Mouse (Mus musculus) thymus, adult 2 months (tissue): ENCODE measurements at regions not wholly inside any gene's neighbourhood (a gene's known extent, or its start where the extent isn't known, plus 50 kb on each side); places are given as distances from the start of the nearest gene placed in this dataset.

Source experiments
- DNase-seq: peaks from one replicate; pipeline ENCODE4 v3.0.0; 2021
- H3K27ac ChIP-seq: fragments of 200-500 bp; 2 replicates; pipeline ENCODE4 v1.5.1; 2012; ENCODE audit warnings: low read length, control low read depth; ENCODE audit not compliant: control insufficient read depth, insufficient read depth
- H3K27me3 ChIP-seq: fragments of 200-500 bp; 2 replicates; pipeline ENCODE4 v1.6.1; 2012; ENCODE audit warnings: mild to moderate bottlenecking, low read length, moderate library complexity, mixed read lengths; ENCODE audit not compliant: control insufficient read depth, insufficient read depth
- H3K36me3 ChIP-seq: fragments of 200-500 bp; 2 replicates; pipeline ENCODE4 v1.6.1; 2012; ENCODE audit warnings: mild to moderate bottlenecking, low read length, moderate library complexity; ENCODE audit not compliant: control insufficient read depth, insufficient read depth
- H3K4me1 ChIP-seq: fragments of 200-500 bp; replicated peaks from 2 replicates; pipeline ENCODE4 v1.6.1; 2012; ENCODE audit warnings: low read length; ENCODE audit not compliant: control insufficient read depth, insufficient read depth
- H3K4me3 ChIP-seq: fragments of 200-500 bp; 2 replicates; pipeline ENCODE4 v1.5.1; 2012; ENCODE audit warnings: mild to moderate bottlenecking, low read length, control low read depth, moderate library complexity; ENCODE audit not compliant: control insufficient read depth, insufficient read depth
- CTCF ChIP-seq: fragments of 200-500 bp; IDR thresholded peaks from 2 replicates; pipeline ENCODE4 v1.5.1; 2012; ENCODE audit warnings: mild to moderate bottlenecking, control low read depth, low read length, moderate library complexity, borderline replicate concordance; ENCODE audit not compliant: control insufficient read depth, poor library complexity, insufficient read depth; ENCODE audit errors: extremely low read depth
- POLR2A ChIP-seq: fragments of 200-500 bp; IDR thresholded peaks from 2 replicates; pipeline ENCODE4 v1.6.1; 2012; ENCODE audit warnings: mild to moderate bottlenecking, low read length, control low read depth, moderate library complexity; ENCODE audit not compliant: control insufficient read depth, poor library complexity, insufficient read depth; ENCODE audit errors: extremely low read depth
- WGBS: fragments of 180-500 bp; shearing (Covaris S2); methylation state at CpG from one replicate; pipeline ENCODE4 v1.1.7; 2018; 5-methylcytosine and 5-hydroxymethylcytosine counted together

DNA sequence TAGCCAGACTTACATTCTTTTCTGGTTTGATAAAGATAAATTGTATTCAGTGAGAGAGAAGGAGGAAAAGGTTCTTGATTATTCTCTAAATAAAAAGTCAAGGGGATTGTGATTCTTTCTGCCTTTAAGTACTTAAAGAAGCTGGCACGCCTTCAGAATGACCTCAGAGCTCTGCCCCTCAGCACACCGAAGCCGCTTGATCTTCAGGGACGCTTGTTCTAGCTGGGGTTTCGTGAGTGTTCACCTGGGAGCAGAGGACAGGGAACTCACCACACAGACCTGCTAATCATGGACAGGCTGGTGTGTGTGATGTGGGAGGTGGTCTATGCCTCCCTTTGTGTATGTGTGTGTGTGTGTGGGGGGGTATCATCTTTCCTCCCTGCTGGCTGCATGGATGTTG, 391.3 kb downstream of the Slc4a3 start:
- Histone ChIP-seq H3K27ac (no peak overlapping the region), H3K4me3 (no peak overlapping the region), H3K27me3 (no peaks in the 10 kb centered on the region), H3K4me1 (no peaks in the 10 kb centered on the region), H3K36me3 (no peaks in the 10 kb centered on the region)
- TF ChIP-seq CTCF, result no peak
- DNase-seq, result no peak
- 92% methylated on average over 5 of the region's 5 CpGs for WGBS

DNA sequence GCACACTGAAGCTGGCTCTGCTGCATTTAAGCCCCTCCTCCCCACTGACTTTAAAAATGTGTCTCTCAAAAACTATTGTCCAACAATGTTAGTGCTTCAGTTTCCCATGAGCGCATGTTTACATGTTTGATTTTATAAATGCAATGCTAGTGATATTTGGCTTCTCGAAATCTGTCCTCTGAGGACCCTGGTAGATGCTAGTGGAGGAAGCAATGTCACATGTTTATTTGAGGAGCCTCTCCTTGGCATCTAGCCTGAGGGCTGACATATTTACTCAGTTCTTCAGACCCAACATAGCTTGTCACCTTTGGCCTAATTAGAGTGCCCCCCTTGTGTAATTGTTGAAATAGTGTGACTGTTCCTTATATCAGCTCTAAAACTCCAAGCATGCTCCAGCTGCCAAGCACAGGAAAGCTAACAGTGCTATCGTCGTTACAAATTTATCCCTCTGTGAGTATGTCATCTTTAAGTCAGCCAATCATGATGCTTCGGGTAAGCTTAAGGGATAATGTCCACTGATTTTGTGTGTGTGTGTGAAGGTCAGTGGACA, 400.3 kb downstream of the Slc4a3 start:
- H3K27ac ChIP-seq, result no peak overlapping the region
- 93% methylated on average over 5 of the region's 5 CpGs for WGBS

DNA sequence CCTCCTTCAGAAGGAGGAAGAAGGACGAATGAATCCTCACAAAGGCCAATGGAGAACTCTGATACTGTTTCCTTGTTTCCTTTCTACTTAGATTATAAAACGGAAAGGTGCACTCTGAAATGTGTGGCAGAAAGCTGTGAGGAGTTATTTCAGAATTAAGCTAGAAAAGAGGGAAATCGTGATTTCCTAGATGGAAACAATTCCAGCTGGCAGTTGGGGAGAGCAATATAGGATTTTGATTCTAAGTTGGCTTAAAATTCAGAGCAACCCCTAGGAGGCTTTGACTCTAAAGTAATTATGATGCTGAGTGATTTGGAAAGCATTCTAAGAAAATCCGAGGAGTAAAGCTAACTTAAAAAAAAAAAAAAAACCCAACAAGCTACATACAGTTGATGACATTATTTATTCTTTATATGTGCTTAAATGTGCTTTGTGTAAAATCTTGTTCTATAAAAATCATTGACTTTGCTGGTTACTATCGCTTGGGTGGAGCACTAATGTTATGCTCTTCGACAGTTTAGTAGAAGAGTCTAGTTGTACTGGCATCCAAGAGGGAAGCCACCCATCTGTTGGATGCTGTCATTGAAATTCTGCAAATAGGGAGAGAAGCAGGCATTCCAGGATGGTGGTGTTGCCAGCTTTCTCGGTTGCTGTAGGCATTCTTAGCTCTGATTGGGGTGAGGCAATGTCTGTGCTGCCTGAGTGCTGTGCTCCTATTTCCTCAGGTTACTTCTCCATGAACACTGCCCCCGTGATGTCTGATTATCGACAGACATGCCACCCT, 432.3 kb downstream of the Slc4a3 start:
- TF ChIP-seq POLR2A (no peak), CTCF (no peak)
- Histone ChIP-seq H3K4me1 (no peaks in the 10 kb centered on the region), H3K4me3 (no peak overlapping the region), H3K27me3 (no peaks in the 10 kb centered on the region), H3K27ac (no peak overlapping the region), H3K36me3 (no peaks in the 10 kb centered on the region)
- WGBS, result 89% methylated on average over 9 of the region's 9 CpGs
- DNase-seq, result no peak

More for the DNA sequence above, 400.3 kb downstream of the Slc4a3 start:
- Histone ChIP-seq H3K36me3 (no peaks in the 10 kb centered on the region), H3K27me3 (no peaks in the 10 kb centered on the region), H3K4me3 (no peak overlapping the region), H3K4me1 (no peaks in the 10 kb centered on the region)
- TF ChIP-seq POLR2A, result no peak
- no peak for DNase-seq

DNA sequence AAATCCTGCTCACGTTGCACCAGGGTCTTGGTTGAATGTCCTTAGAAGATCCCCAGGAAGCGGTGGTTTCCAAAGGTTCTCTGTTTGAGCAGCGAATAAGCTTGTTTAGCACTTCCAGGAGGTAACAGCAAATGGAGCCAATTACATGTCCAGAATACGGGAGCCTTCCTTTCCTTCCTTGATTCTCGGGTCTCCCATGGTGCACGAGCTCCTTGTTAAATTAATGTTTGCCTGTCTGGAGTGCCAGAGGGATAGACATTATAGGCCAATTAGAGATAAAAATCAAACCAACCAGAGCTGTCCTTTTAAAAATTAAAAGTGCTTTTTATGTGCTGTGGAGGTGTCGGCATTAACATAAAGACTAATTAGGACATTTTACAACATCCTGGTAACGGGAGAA, 437.0 kb downstream of the Slc4a3 start:
- Histone ChIP-seq H3K4me3 (no peak overlapping the region), H3K27me3 (no peaks in the 10 kb centered on the region), H3K4me1 (no peaks in the 10 kb centered on the region), H3K36me3 (no peaks in the 10 kb centered on the region), H3K27ac (no peak overlapping the region)
- no peak for DNase-seq
- WGBS, result 83% methylated on average over 8 of the region's 8 CpGs
- TF ChIP-seq POLR2A (no peak), CTCF (no peak)

DNA sequence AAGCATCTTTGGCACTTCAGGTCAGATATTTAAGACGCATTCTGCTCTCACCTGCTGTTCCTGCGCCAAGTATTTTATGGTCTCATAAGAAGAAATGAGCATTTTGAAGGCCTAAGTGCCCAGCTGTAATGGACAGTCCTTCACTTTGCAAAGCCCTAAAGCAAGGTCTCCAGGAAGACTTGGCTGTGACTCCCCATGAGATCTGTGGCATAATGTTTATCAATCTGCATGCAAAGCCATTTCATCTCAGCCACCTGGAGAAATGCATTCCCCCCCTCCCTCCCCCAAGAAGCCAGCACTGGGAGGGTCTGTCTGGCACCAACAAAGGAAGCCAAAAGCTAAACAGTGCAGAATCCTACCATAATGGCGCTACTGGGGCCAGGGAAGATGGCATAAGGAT, 437.4 kb downstream of the Slc4a3 start:
- DNase-seq, result no peak
- no peaks in the 10 kb centered on the region for H3K36me3 ChIP-seq
- H3K4me1 ChIP-seq, result no peaks in the 10 kb centered on the region
- 96% methylated on average over 3 of the region's 3 CpGs for WGBS
- H3K27me3 ChIP-seq, result no peaks in the 10 kb centered on the region
- H3K27ac ChIP-seq, result no peak overlapping the region
- H3K4me3 ChIP-seq, result no peak overlapping the region
- TF ChIP-seq CTCF, result no peak
- TF ChIP-seq POLR2A, result no peak

DNA sequence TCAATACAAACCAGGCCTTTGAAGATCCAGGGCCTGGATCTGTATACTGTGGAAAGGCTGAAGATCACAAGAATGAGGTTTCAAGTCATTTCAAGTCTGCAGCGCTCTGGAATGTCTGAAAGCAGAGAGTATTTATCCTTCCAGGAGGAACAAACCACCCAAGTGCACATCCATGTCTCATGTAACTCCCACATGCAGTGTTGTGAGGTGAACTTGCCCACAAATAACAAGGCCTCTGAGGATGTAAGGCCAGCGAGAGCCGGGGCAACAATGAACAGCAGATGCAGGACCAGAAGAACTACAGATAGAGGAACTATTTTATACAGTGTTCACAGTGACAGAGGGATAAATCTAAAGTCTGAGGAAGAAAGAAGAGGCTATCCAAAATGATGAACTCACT, 442.4 kb downstream of the Slc4a3 start:
- 87% methylated on average over 3 of the region's 3 CpGs for WGBS
- no peaks in the 10 kb centered on the region for H3K36me3 ChIP-seq
- H3K27ac ChIP-seq, result no peak overlapping the region
- no peaks in the 10 kb centered on the region for H3K27me3 ChIP-seq
- DNase-seq, result no peak
- no peak overlapping the region for H3K4me3 ChIP-seq
- no peaks in the 10 kb centered on the region for H3K4me1 ChIP-seq
- TF ChIP-seq CTCF (no peak), POLR2A (no peak)

- WGBS, result 83% methylated on average over 3 of the region's 3 CpGs
- Histone ChIP-seq H3K27me3 (no peaks in the 10 kb centered on the region), H3K36me3 (no peaks in the 10 kb centered on the region), H3K27ac (no peak overlapping the region), H3K4me3 (no peak overlapping the region), H3K4me1 (no peaks in the 10 kb centered on the region)
- DNase-seq, result no peak
- TF ChIP-seq POLR2A (no peak), CTCF (no peak)
Measured at GRCm38 (mm10) chr1:75992039-75992438, 446.0 kb downstream of the Slc4a3 start.
